Comparison of ENCODE assay signal across 14 mouse cellular contexts in the genomic region with DNA sequence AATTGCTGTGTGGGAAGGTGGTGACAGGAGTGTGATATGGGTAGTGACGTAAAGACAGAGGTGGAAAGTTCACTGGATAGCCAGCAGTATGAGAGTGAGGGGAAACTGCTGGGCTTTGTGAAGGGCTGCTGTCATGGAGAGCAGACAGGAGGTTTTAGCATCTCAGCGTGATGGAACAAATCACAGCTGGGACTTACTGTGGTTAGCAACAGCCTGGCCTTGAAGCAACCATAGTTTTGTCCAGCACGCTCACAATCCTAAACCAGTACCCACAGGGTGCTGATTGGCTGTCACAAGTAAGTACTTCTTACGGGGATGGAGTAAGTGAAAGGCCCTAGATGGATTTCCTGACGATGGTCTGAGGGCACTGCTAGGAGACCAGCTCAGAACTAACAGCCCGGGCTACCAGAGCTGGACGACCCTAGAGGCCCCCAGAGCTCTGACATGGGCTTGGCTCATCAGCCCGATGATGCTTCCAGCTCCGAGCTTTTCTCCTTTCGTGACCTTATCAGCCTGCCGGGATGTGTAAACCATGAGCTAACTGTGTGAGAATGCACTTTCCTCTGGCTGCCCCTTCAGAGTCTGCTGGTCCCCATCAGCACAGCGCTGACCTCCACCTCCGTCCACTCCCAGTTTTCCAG. TPM values are rescaled to one million over a fixed set of nuclear protein-coding genes. Genes with fewer than 3 reads are reported as not detected.
DNase-seq lines count a peak whose midpoint lies in the region; ATAC-seq and TF ChIP-seq lines count a peak whose summit lies in the region.
"Had no signal": no experiment of that assay in that cellular context is flagged by ENCODE, and none has a peak within 500 bp of the region (broad histone marks: within the 10 kb centered on the region; RNA-seq: fewer than 3 reads in every experiment).

No protein-coding gene starts in this region.

- ATAC-seq in hindbrain, embryonic 15.5 days (ENCODE audit: low FRiP score, low read depth) = peak; percentile 29; the same call in 1 of the 2 replicates
- no peak for ATAC-seq in hindbrain, embryonic 14.5 days (ENCODE audit: low FRiP score)
- peak; percentile 85 for ATAC-seq in heart, embryonic 16.5 days (replicated peaks; ENCODE audit: extremely low read depth, insufficient read depth, low FRiP score)
- ATAC-seq in lung, postnatal 0 days = peak; percentile 90
- ATAC-seq in cerebellum, adult (ENCODE audit: insufficient number of reproducible peaks, low FRiP score, low TSS enrichment) = no peak
- ATAC-seq: forebrain, embryonic 13.5 days; liver, embryonic 12.5 days had no signal

- no peak for TF ChIP-seq EP300 in lung, postnatal 0 days (IDR thresholded peaks at IDR 0.05)

- no peak overlapping the region for H3K9ac ChIP-seq in hindbrain, embryonic 15.5 days
- no peak overlapping the region for H3K9ac ChIP-seq in hindbrain, embryonic 14.5 days
- no peak overlapping the region for H3K9ac ChIP-seq in heart, embryonic 16.5 days (ENCODE audit: low read length)
- H3K9ac ChIP-seq in lung, postnatal 0 days (replicated peaks; ENCODE audit: low read depth) = no peak overlapping the region
- H3K9ac ChIP-seq: forebrain, embryonic 13.5 days; liver, embryonic 12.5 days had no signal

- TF ChIP-seq CTCF in embryonic fibroblast, embryonic 13.5 days (IDR thresholded peaks at IDR 0.05; ENCODE audit: borderline replicate concordance, insufficient read depth, low read length) = no peak
- TF ChIP-seq CTCF in lung, postnatal 0 days (IDR thresholded peaks at IDR 0.05) = no peak
- TF ChIP-seq CTCF in cerebellum, adult 2 months (IDR thresholded peaks at IDR 0.05; ENCODE audit: borderline replicate concordance, insufficient read depth, low read depth, low read length) = no peak

- no peak overlapping the region for H3K4me2 ChIP-seq in hindbrain, embryonic 15.5 days
- H3K4me2 ChIP-seq in hindbrain, embryonic 14.5 days (replicated peaks) = no peak overlapping the region
- peak overlapping the region; percentile 17; the same call in 1 of the 2 replicates for H3K4me2 ChIP-seq in heart, embryonic 16.5 days (ENCODE audit: low read depth, low read length)
- H3K4me2 ChIP-seq in lung, postnatal 0 days (replicated peaks; ENCODE audit: low read depth, low read length) = no peak overlapping the region
- H3K4me2 ChIP-seq: forebrain, embryonic 13.5 days; liver, embryonic 12.5 days had no signal

- H3K27ac ChIP-seq in hindbrain, embryonic 15.5 days (replicated peaks) = no peak overlapping the region
- no peak overlapping the region for H3K27ac ChIP-seq in hindbrain, embryonic 14.5 days
- peak overlapping the region; percentile 28; the same call in 1 of the 2 replicates for H3K27ac ChIP-seq in embryonic fibroblast, embryonic 13.5 days (ENCODE audit: insufficient read depth, low read length)
- H3K27ac ChIP-seq in heart, embryonic 16.5 days (ENCODE audit: low read length) = peak overlapping the region; percentile 71
- peak overlapping the region; percentile 43 for H3K27ac ChIP-seq in lung, postnatal 0 days (ENCODE audit: low read length)
- no peak overlapping the region for H3K27ac ChIP-seq in cerebellum, adult 2 months (ENCODE audit: insufficient read depth, low read length)
- H3K27ac ChIP-seq: forebrain, embryonic 13.5 days; liver, embryonic 12.5 days had no signal

- 62% methylated on average over 13 of the region's 13 CpGs for WGBS in hindbrain, embryonic 15.5 days
- 66% methylated on average over 13 of the region's 13 CpGs for WGBS in hindbrain, embryonic 14.5 days
- WGBS in heart, embryonic 16.5 days = 12% methylated on average over 13 of the region's 13 CpGs
- 13% methylated on average over 13 of the region's 13 CpGs for WGBS in lung, postnatal 0 days
- 54% methylated on average over 13 of the region's 13 CpGs for WGBS in cerebellum, adult 2 months

- DNase-seq in hindbrain, embryonic 14.5 days (ENCODE audit: low spot score) = no peak
- DNase-seq in lung, postnatal 0 days (ENCODE audit: low spot score) = peak; percentile 89
- no peak for DNase-seq in cerebellum, adult 2 months
- no peak for DNase-seq in frontal cortex, postnatal 25 days (ENCODE audit: low spot score in 2 of 2)
- DNase-seq: adrenal gland, postnatal 10 days; cerebellum, adult 8-10 months; kidney, postnatal 25 days; midbrain, embryonic 14.5 days had no signal

- no peak overlapping the region for H3K4me3 ChIP-seq in hindbrain, embryonic 15.5 days
- H3K4me3 ChIP-seq in hindbrain, embryonic 14.5 days (replicated peaks; ENCODE audit: low read length) = no peak overlapping the region
- no peak overlapping the region for H3K4me3 ChIP-seq in embryonic fibroblast, embryonic 13.5 days (ENCODE audit: insufficient read depth, low read length)
- H3K4me3 ChIP-seq in heart, embryonic 16.5 days (ENCODE audit: low read length) = no peak overlapping the region
- H3K4me3 ChIP-seq in lung, postnatal 0 days (ENCODE audit: low read depth, low read length) = no peak overlapping the region
- H3K4me3 ChIP-seq in cerebellum, adult 2 months (replicated peaks; ENCODE audit: insufficient read depth, low read depth, low read length) = no peak overlapping the region
- H3K4me3 ChIP-seq: forebrain, embryonic 13.5 days; liver, embryonic 12.5 days had no signal

- H3K36me3 ChIP-seq in hindbrain, embryonic 15.5 days = no peaks in the 10 kb centered on the region
- H3K36me3 ChIP-seq in hindbrain, embryonic 14.5 days (replicated peaks; ENCODE audit: control insufficient read depth, insufficient read depth) = no peaks in the 10 kb centered on the region
- H3K36me3 ChIP-seq in heart, embryonic 16.5 days (ENCODE audit: control insufficient read depth, insufficient read depth) = no peaks in the 10 kb centered on the region
- no peaks in the 10 kb centered on the region for H3K36me3 ChIP-seq in lung, postnatal 0 days (ENCODE audit: insufficient read depth, low read length)
- H3K36me3 ChIP-seq: liver, embryonic 12.5 days had no signal

- no peaks in the 10 kb centered on the region for H3K27me3 ChIP-seq in hindbrain, embryonic 15.5 days
- no peaks in the 10 kb centered on the region for H3K27me3 ChIP-seq in hindbrain, embryonic 14.5 days (ENCODE audit: control insufficient read depth, insufficient read depth, low read length)
- H3K27me3 ChIP-seq in heart, embryonic 16.5 days (ENCODE audit: control insufficient read depth, insufficient read depth, low read length) = no peaks in the 10 kb centered on the region
- H3K27me3 ChIP-seq in lung, postnatal 0 days (replicated peaks; ENCODE audit: insufficient read depth, low read length) = no peaks in the 10 kb centered on the region
- no peaks in the 10 kb centered on the region for H3K27me3 ChIP-seq in cerebellum, adult 2 months (ENCODE audit: control insufficient read depth, insufficient read depth, low read length)
- H3K27me3 ChIP-seq: forebrain, embryonic 13.5 days had no signal

- no peaks in the 10 kb centered on the region for H3K4me1 ChIP-seq in hindbrain, embryonic 15.5 days (replicated peaks)
- H3K4me1 ChIP-seq in hindbrain, embryonic 14.5 days (replicated peaks; ENCODE audit: control insufficient read depth, insufficient read depth, low read length) = no peaks in the 10 kb centered on the region
- H3K4me1 ChIP-seq in embryonic fibroblast, embryonic 13.5 days (ENCODE audit: control insufficient read depth, insufficient read depth, low read length) = peaks cover 2% of the 10 kb centered on the region; the same call in 1 of the 2 replicates
- peaks cover 36% of the 10 kb centered on the region for H3K4me1 ChIP-seq in heart, embryonic 16.5 days (ENCODE audit: control insufficient read depth, insufficient read depth, low read length)
- no peaks in the 10 kb centered on the region; the same call in 1 of the 2 replicates for H3K4me1 ChIP-seq in lung, postnatal 0 days (ENCODE audit: insufficient read depth, low read depth, low read length)
- peaks cover 24% of the 10 kb centered on the region for H3K4me1 ChIP-seq in cerebellum, adult 2 months (ENCODE audit: control insufficient read depth, insufficient read depth, low read length)
- H3K4me1 ChIP-seq: forebrain, embryonic 13.5 days had no signal

- TF ChIP-seq POLR2A in embryonic fibroblast, embryonic 13.5 days (IDR thresholded peaks at IDR 0.05; ENCODE audit: low read depth, low read length) = no peak
- no peak for TF ChIP-seq POLR2A in cerebellum, adult 2 months (IDR thresholded peaks at IDR 0.05; ENCODE audit: borderline replicate concordance, insufficient read depth, low read length)

- H3K9me3 ChIP-seq in hindbrain, embryonic 15.5 days = no peaks in the 10 kb centered on the region
- no peaks in the 10 kb centered on the region for H3K9me3 ChIP-seq in hindbrain, embryonic 14.5 days (ENCODE audit: control insufficient read depth, low read length)
- H3K9me3 ChIP-seq in heart, embryonic 16.5 days (replicated peaks; ENCODE audit: control insufficient read depth, low read length) = no peaks in the 10 kb centered on the region
- H3K9me3 ChIP-seq in lung, postnatal 0 days (ENCODE audit: low read length) = no peaks in the 10 kb centered on the region
- H3K9me3 ChIP-seq: forebrain, embryonic 13.5 days; liver, embryonic 12.5 days had no signal

RNA-seq across cellular contexts. Expression of a gene that starts 16.3 kb away (rescaled TPM):
- 4.0 and 5.2 TPM in 2 replicates for polyA plus RNA-seq in hindbrain, embryonic 15.5 days (2015; fragmentation: Nextera tagmentation; extraction: Ambion mirVana)
- polyA plus RNA-seq in hindbrain, embryonic 14.5 days (2014; fragmentation: Nextera tagmentation; extraction: Ambion mirVana) = 3.5 and 3.6 TPM in 2 replicates
- polyA plus RNA-seq in embryonic fibroblast, embryonic 13.5 days (2011; ENCODE audit: insufficient read length, low read depth, missing spikeins) = 4.7 and 6.4 TPM in 2 replicates
- 67.2 and 71.5 TPM in 2 replicates for polyA plus RNA-seq in heart, embryonic 16.5 days (2015; fragmentation: Nextera tagmentation; extraction: Ambion mirVana)
- 89.5 and 111 TPM in 2 replicates for polyA plus RNA-seq in lung, postnatal 0 days (2015; fragmentation: Nextera tagmentation; extraction: Ambion mirVana)
- 0.21 and 0.33 TPM in 2 replicates for polyA plus RNA-seq in cerebellum, adult 2 months (2012; rRNA removed)

RNA-seq across cellular contexts. Expression of a gene that starts 40.3 kb away (rescaled TPM):
- polyA plus RNA-seq in hindbrain, embryonic 15.5 days (2015; fragmentation: Nextera tagmentation; extraction: Ambion mirVana) = 484 and 489 TPM in 2 replicates
- polyA plus RNA-seq in hindbrain, embryonic 14.5 days (2014; fragmentation: Nextera tagmentation; extraction: Ambion mirVana) = 498 and 540 TPM in 2 replicates
- 133 and 175 TPM in 2 replicates for polyA plus RNA-seq in embryonic fibroblast, embryonic 13.5 days (2011; ENCODE audit: insufficient read length, low read depth, missing spikeins)
- polyA plus RNA-seq in heart, embryonic 16.5 days (2015; fragmentation: Nextera tagmentation; extraction: Ambion mirVana) = 228 and 234 TPM in 2 replicates
- polyA plus RNA-seq in lung, postnatal 0 days (2015; fragmentation: Nextera tagmentation; extraction: Ambion mirVana) = 193 and 194 TPM in 2 replicates
- 325 and 334 TPM in 2 replicates for polyA plus RNA-seq in cerebellum, adult 2 months (2012; rRNA removed)

Comparison
In these comparisons a context has a peak if more than half of its experiments do, and no peak if none do; other contexts are left out.
1. ATAC-seq: peak in hindbrain, embryonic 15.5 days (single experiment), heart, embryonic 16.5 days (single experiment) and lung, postnatal 0 days (single experiment); none in hindbrain, embryonic 14.5 days (single experiment) and cerebellum, adult (single experiment).
2. H3K27ac ChIP-seq: peak in embryonic fibroblast, embryonic 13.5 days (single experiment), heart, embryonic 16.5 days (single experiment) and lung, postnatal 0 days (single experiment); none in hindbrain, embryonic 15.5 days (single experiment), hindbrain, embryonic 14.5 days (single experiment) and cerebellum, adult 2 months (single experiment).